Mouse (Mus musculus) embryonic fibroblast, embryonic 13.5 days (primary cell): ENCODE data around the gene Poc5.

Experiments
- CTCF ChIP-seq: IDR thresholded peaks from 2 replicates; pipeline ENCODE4 v1.5.1; 2011; ENCODE audit warnings: mild to moderate bottlenecking, control low read depth, low read length, moderate library complexity, borderline replicate concordance; ENCODE audit not compliant: insufficient read depth
- POLR2A ChIP-seq: IDR thresholded peaks from 2 replicates; pipeline ENCODE4 v1.6.1; 2011; ENCODE audit warnings: low read depth, mild to moderate bottlenecking, control low read depth, low read length, moderate library complexity

- TF ChIP-seq POLR2A (no peak), CTCF (no peak)
These were observed 17.4 kb downstream of the Poc5 start for GRCm38 (mm10) chr13:96405518-96405917.
